Mouse (Mus musculus) liver, embryonic 14.5 days (tissue): ENCODE measurements at regions not wholly inside any gene's neighbourhood (a gene's known extent, or its start where the extent isn't known, plus 50 kb on each side); places are given as distances from the start of the nearest gene placed in this dataset.

Source experiments
- CTCF ChIP-seq: IDR thresholded peaks from 2 replicates; pipeline ENCODE4 v1.5.1; 2016; ENCODE audit warnings: antibody characterized with exemption, low read depth, control low read depth
- EP300 ChIP-seq: IDR thresholded peaks from 2 replicates; pipeline ENCODE4 v1.6.1; 2016; ENCODE audit warnings: antibody characterized with exemption, low read depth

DNA sequence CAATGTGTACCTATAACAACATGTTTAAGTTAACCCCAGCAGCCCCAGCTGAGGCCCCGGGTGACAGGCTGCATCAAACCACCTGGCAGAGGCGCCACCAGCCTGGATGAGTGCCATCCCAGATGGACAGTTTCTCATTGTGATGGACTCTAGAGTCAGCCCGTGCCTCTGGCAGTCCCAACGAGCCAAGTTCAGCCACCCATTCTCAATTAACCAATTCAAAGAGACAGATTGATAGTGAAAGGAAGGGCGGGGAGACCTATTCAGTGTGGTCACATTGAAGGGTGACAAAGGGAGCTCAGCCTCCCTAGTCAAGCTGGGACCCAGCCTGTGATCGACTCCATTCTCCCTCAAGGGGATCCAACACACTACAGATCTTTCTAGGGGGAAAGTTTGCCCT is 256.8 kb upstream of the Hs6st1 start:
- TF ChIP-seq CTCF (no peak), EP300 (no peak)
